Mouse (Mus musculus) embryonic facial prominence, embryonic 12.5 days (tissue): ENCODE measurements around the gene Oas1e. TPM values are rescaled to one million over a fixed set of nuclear protein-coding genes. Genes with fewer than 3 reads are reported as not detected.
"Not testable (repeated sequence)": the region's sequence is repeated elsewhere in the genome, so short reads cannot be mapped to it uniquely, and the experiment has no call there.

ENCODE experiments used
- ATAC-seq: fragments of 200-750 bp; cut with Nextera tagmentation; 2 replicates; pipeline ENCODE4 v1.8.0; 2017; ENCODE audit not compliant: insufficient number of reproducible peaks, insufficient read depth, low FRiP score, low TSS enrichment
- H3K27ac ChIP-seq: fragments of 300-500 bp; sonication (generic); 2 replicates; pipeline ENCODE4 v1.5.1; 2016; ENCODE audit warnings: mild to moderate bottlenecking
- H3K27me3 ChIP-seq: fragments of 300-500 bp; sonication (generic); 2 replicates; pipeline ENCODE4 v1.6.1; 2016; ENCODE audit warnings: mild to moderate bottlenecking, moderate library complexity
- H3K36me3 ChIP-seq: fragments of 300-500 bp; sonication (generic); 2 replicates; pipeline ENCODE4 v1.6.1; 2016; ENCODE audit warnings: mild to moderate bottlenecking
- H3K4me1 ChIP-seq: fragments of 300-500 bp; sonication (generic); 2 replicates; pipeline ENCODE4 v1.6.1; 2016
- H3K4me2 ChIP-seq: fragments of 300-500 bp; sonication (generic); replicated peaks from 2 replicates; pipeline ENCODE4 v1.6.1; 2016; ENCODE audit warnings: mild to moderate bottlenecking, moderate library complexity
- H3K4me3 ChIP-seq: fragments of 300-500 bp; sonication (generic); 2 replicates; pipeline ENCODE4 v1.5.1; 2016; ENCODE audit warnings: mild to moderate bottlenecking
- H3K9ac ChIP-seq: fragments of 300-500 bp; sonication (generic); 2 replicates; pipeline ENCODE4 v1.6.1; 2016; ENCODE audit warnings: mild to moderate bottlenecking, moderate library complexity
- H3K9me3 ChIP-seq: fragments of 300-500 bp; sonication (generic); 2 replicates; pipeline ENCODE4 v1.6.1; 2016; ENCODE audit warnings: mild to moderate bottlenecking, moderate library complexity
- WGBS: fragments of 180-500 bp; shearing (Covaris S2); methylation state at CpG from one replicate; pipeline ENCODE4 v1.1.7; 2016; 5-methylcytosine and 5-hydroxymethylcytosine counted together
- polyA plus RNA-seq: library from polyadenylated mRNA; unstranded; fragments of >200 nt; fragmentation: Nextera tagmentation; extraction: Ambion mirVana; gene quantifications from 2 replicates; pipeline ENCODE4 v1.2.1, GENCODE M21; 2016

The Oas1e gene
- polyA plus RNA-seq, 1 experiment from 2014 or later = not detected

GRCm38 (mm10) chr5:120806458-120806857 lies 11.1 kb upstream of the Oas1e start:
- no peak overlapping the region for H3K4me2 ChIP-seq
- no peaks in the 10 kb centered on the region for H3K9me3 ChIP-seq
- WGBS = 100% methylated on average over 1 of the region's 1 CpGs
- H3K4me3 ChIP-seq = no peak overlapping the region
- ATAC-seq = no peak
- H3K27me3 ChIP-seq = no peaks in the 10 kb centered on the region
- no peak overlapping the region for H3K9ac ChIP-seq
- no peak overlapping the region for H3K27ac ChIP-seq
- no peaks in the 10 kb centered on the region for H3K36me3 ChIP-seq
- H3K4me1 ChIP-seq = peaks cover under 1% of the 10 kb centered on the region; the same call in 1 of the 2 replicates

GRCm38 (mm10) chr5:120803596-120803995 lies 8.3 kb upstream of the Oas1e start:
- WGBS = 78% methylated on average over 2 of the region's 2 CpGs
- ATAC-seq = no peak
- H3K9me3 ChIP-seq = no peaks in the 10 kb centered on the region
- H3K4me2 ChIP-seq = no peak overlapping the region
- H3K27ac ChIP-seq = no peak overlapping the region
- no peaks in the 10 kb centered on the region for H3K36me3 ChIP-seq
- H3K4me3 ChIP-seq = no peak overlapping the region
- H3K27me3 ChIP-seq = no peaks in the 10 kb centered on the region
- no peaks in the 10 kb centered on the region for H3K4me1 ChIP-seq
- H3K9ac ChIP-seq = no peak overlapping the region

DNA sequence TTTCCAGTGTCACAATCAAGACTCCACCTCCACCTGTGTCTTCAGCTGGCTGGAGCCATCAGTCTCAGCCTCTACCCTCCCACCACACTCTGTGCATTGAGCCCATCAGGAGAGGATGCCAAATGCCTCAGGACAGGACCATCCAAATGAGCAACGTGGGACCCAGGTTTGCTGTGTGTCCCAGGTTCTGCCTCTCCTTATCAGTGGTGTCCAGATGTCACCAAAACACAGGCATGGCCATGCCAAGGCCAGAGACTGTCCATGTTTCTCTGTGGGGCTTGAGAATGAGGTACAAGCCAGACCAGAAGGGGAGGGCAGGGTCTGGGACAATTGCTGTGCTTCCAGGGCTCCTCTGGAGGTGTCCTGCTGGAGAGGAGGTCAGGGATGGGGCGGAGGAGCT lies 3.6 kb upstream of the Oas1e start:
- not testable (repeated sequence) for H3K9me3 ChIP-seq, H3K9ac ChIP-seq, ATAC-seq, H3K4me1 ChIP-seq, H3K27ac ChIP-seq, H3K27me3 ChIP-seq, H3K4me2 ChIP-seq, H3K4me3 ChIP-seq, H3K36me3 ChIP-seq
- WGBS = 84% methylated on average over 2 of the region's 2 CpGs

DNA sequence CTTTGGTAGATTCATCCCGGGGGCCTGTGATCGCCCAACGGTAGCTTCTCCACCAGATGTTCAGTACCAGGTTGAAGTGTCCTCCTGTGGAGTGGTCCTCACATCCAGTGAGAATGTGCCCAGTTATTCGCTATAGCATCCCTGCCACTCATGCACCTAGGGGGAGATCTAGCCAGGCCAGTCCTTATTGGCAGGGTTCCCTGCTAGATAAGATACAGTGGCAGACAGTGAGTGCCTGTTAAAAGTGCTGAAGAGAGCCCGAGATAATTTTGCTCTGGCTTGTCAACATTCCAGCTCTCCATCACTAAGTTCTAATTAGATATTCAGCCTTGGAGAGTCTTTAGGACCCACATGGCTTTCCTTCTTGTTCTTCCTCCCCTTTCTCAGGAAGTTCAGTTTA lies 2.8 kb upstream of the Oas1e start:
- H3K36me3 ChIP-seq, H3K4me3 ChIP-seq, ATAC-seq, H3K27me3 ChIP-seq, H3K4me2 ChIP-seq, H3K4me1 ChIP-seq, H3K9me3 ChIP-seq, H3K27ac ChIP-seq, H3K9ac ChIP-seq: not testable (repeated sequence)
- WGBS = 80% methylated on average over 5 of the region's 5 CpGs

- Histone ChIP-seq H3K4me2 (no peak overlapping the region), H3K4me3 (no peak overlapping the region), H3K9ac (no peak overlapping the region), H3K36me3 (no peaks in the 10 kb centered on the region), H3K9me3 (no peaks in the 10 kb centered on the region), H3K27me3 (no peaks in the 10 kb centered on the region), H3K4me1 (no peaks in the 10 kb centered on the region), H3K27ac (no peak overlapping the region)
- 26% methylated on average over 2 of the region's 2 CpGs for WGBS
- no peak for ATAC-seq
Observed at GRCm38 (mm10) chr5:120793043-120793442, 2.3 kb downstream of the Oas1e start.

GRCm38 (mm10) chr5:120787042-120787441 lies 8.3 kb downstream of the Oas1e start:
- ATAC-seq = no peak
- no peak overlapping the region for H3K4me2 ChIP-seq
- WGBS = 72% methylated on average over 3 of the region's 3 CpGs

GRCm38 (mm10) chr5:120782446-120782845 lies 12.9 kb downstream of the Oas1e start:
- ATAC-seq = no peak
- no peak overlapping the region for H3K4me2 ChIP-seq
- no peaks in the 10 kb centered on the region for H3K4me1 ChIP-seq
- no peaks in the 10 kb centered on the region for H3K9me3 ChIP-seq
- no peaks in the 10 kb centered on the region for H3K36me3 ChIP-seq
- 68% methylated on average over 2 of the region's 2 CpGs for WGBS
- H3K27ac ChIP-seq = no peak overlapping the region
- no peak overlapping the region for H3K4me3 ChIP-seq
- no peaks in the 10 kb centered on the region for H3K27me3 ChIP-seq
- H3K9ac ChIP-seq = no peak overlapping the region

More at GRCm38 (mm10) chr5:120787042-120787441, 8.3 kb downstream of the Oas1e start:
- Histone ChIP-seq H3K9ac (no peak overlapping the region), H3K27ac (no peak overlapping the region), H3K4me1 (no peaks in the 10 kb centered on the region), H3K9me3 (no peaks in the 10 kb centered on the region), H3K27me3 (no peaks in the 10 kb centered on the region), H3K4me3 (no peak overlapping the region), H3K36me3 (no peaks in the 10 kb centered on the region)

GRCm38 (mm10) chr5:120781646-120782045 lies 13.7 kb downstream of the Oas1e start:
- H3K4me3 ChIP-seq = no peak overlapping the region
- no peak overlapping the region for H3K9ac ChIP-seq
- no peaks in the 10 kb centered on the region for H3K9me3 ChIP-seq
- H3K36me3 ChIP-seq = no peaks in the 10 kb centered on the region
- no peak overlapping the region for H3K27ac ChIP-seq
- WGBS = 100% methylated on average over 1 of the region's 1 CpGs
- ATAC-seq = no peak
- H3K27me3 ChIP-seq = no peaks in the 10 kb centered on the region
- no peaks in the 10 kb centered on the region for H3K4me1 ChIP-seq
- H3K4me2 ChIP-seq = no peak overlapping the region

DNA sequence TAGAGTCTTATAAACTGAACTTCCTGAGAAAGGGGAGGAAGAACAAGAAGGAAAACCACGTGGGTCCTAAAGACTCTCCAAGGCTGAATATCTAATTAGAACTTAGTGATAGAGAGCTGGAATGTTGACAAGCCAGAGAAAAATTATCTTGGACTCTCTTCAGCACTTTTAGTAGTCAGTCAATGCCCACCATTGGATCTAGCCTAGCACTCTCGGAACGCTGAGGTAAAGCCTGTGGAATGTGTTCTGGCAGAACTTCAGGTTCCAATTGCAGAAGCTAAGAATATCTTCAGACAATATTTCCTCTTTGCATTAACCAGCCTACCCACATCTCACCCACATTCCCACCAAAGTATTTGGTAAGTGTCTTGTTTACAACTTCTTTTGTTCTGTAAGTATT lies 15.4 kb downstream of the Oas1e start:
- 53% methylated on average over 3 of the region's 3 CpGs for WGBS
- Histone ChIP-seq H3K9me3 (no peaks in the 10 kb centered on the region), H3K4me3 (no peak overlapping the region), H3K27ac (no peak overlapping the region), H3K36me3 (no peaks in the 10 kb centered on the region), H3K9ac (no peak overlapping the region), H3K27me3 (no peaks in the 10 kb centered on the region), H3K4me2 (no peak overlapping the region), H3K4me1 (no peaks in the 10 kb centered on the region; the same call in 1 of the 2 replicates)
- ATAC-seq = no peak

- H3K4me1 ChIP-seq = no peaks in the 10 kb centered on the region; the same call in 1 of the 2 replicates
- 65% methylated on average over 2 of the region's 2 CpGs for WGBS
- ATAC-seq = no peak
Observed at GRCm38 (mm10) chr5:120778941-120779340, 16.4 kb downstream of the Oas1e start.

GRCm38 (mm10) chr5:120777478-120777877 lies 17.9 kb downstream of the Oas1e start, which contains the start of gene Oas3:
Gene Oas3, minus strand, starts transcription at chr5:120777661.
- 75% methylated on average over 9 of the region's 9 CpGs for WGBS
- no peak for ATAC-seq

More at GRCm38 (mm10) chr5:120778941-120779340, 16.4 kb downstream of the Oas1e start:
- Histone ChIP-seq H3K9me3 (no peaks in the 10 kb centered on the region), H3K4me3 (no peak overlapping the region), H3K27ac (no peak overlapping the region), H3K27me3 (no peaks in the 10 kb centered on the region), H3K4me2 (no peak overlapping the region), H3K36me3 (no peaks in the 10 kb centered on the region), H3K9ac (no peak overlapping the region)

GRCm38 (mm10) chr5:120776801-120777200 lies 18.5 kb downstream of the Oas1e start:
- Histone ChIP-seq H3K4me1 (no peaks in the 10 kb centered on the region; the same call in 1 of the 2 replicates), H3K9me3 (no peaks in the 10 kb centered on the region), H3K27me3 (no peaks in the 10 kb centered on the region), H3K36me3 (no peaks in the 10 kb centered on the region), H3K4me2 (no peak overlapping the region), H3K4me3 (no peak overlapping the region), H3K9ac (no peak overlapping the region), H3K27ac (no peak overlapping the region)
- 72% methylated on average over 5 of the region's 5 CpGs for WGBS
- ATAC-seq = no peak

More at GRCm38 (mm10) chr5:120777478-120777877, 17.9 kb downstream of the Oas1e start, which contains the start of gene Oas3:
- no peaks in the 10 kb centered on the region for H3K9me3 ChIP-seq
- no peak within 1 kb of the TSS for H3K4me2 ChIP-seq
- no peak within 1 kb of the TSS for H3K27ac ChIP-seq
- H3K9ac ChIP-seq = no peak within 1 kb of the TSS
- H3K4me1 ChIP-seq = no peaks in the 10 kb centered on the region; the same call in 1 of the 2 replicates
- no peaks in the 10 kb centered on the region for H3K27me3 ChIP-seq
- H3K4me3 ChIP-seq = no peak within 1 kb of the TSS
- no peaks in the 10 kb centered on the region for H3K36me3 ChIP-seq
